Mouse (Mus musculus): Measurements from ENCODE around the gene Frmd4b.
"Not testable (repeated sequence)": the region's sequence is repeated elsewhere in the genome, so short reads cannot be mapped to it uniquely, and the experiment has no call there.

DNA sequence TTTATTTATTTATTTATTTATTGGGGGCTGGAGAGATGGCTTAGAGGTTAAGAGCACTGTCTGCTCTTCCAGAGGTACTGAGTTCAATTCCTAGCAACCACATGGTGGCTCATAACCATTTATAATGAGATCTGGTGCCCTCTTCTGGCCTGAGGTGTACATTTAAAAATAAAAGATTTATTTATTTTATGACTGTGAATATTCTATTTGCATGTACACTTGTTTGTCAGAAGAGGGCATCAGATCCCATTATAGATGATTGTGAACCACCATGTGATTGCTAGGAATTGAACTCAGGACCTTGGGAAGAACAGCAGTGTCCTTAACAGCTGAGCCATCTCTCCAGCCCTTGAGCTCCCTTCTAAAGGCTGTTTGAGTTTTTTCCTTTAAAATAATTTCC, 353.6 kb downstream of the Frmd4b start:
- not testable (repeated sequence) for TF ChIP-seq POLR2A (IDR thresholded peaks at IDR 0.05; ENCODE audit: control insufficient read depth, low read depth, low read length); CTCF (IDR thresholded peaks at IDR 0.05; ENCODE audit: control insufficient read depth, insufficient read depth, insufficient replicate concordance, low read depth, low read length)
